Mouse (Mus musculus) bone marrow macrophage, adult 2 months (primary cell): ENCODE measurements around the gene Wasl. TPM values are rescaled to one million over a fixed set of nuclear protein-coding genes. Genes with fewer than 3 reads are reported as not detected.

ENCODE experiments used
- H3K27ac ChIP-seq: 2 replicates; pipeline ENCODE4 v1.5.1; 2012; ENCODE audit warnings: low read depth, low read length; ENCODE audit not compliant: insufficient read depth
- H3K4me1 ChIP-seq: 2 replicates; pipeline ENCODE4 v1.6.1; 2012; ENCODE audit warnings: low read length; ENCODE audit not compliant: control insufficient read depth, insufficient read depth
- H3K4me3 ChIP-seq: 2 replicates; pipeline ENCODE4 v1.5.1; 2012; ENCODE audit warnings: mild to moderate bottlenecking, low read length, moderate library complexity; ENCODE audit not compliant: insufficient read depth
- CTCF ChIP-seq: IDR thresholded peaks from 2 replicates; pipeline ENCODE4 v1.5.1; 2012; ENCODE audit warnings: low read depth, mild to moderate bottlenecking, low read length, moderate library complexity
- POLR2A ChIP-seq: IDR thresholded peaks from 2 replicates; pipeline ENCODE4 v1.6.1; 2012; ENCODE audit warnings: mild to moderate bottlenecking, low read depth, low read length, borderline replicate concordance
- polyA plus RNA-seq: library from polyadenylated mRNA; stranded (reverse); fragments of >200 nt; gene quantifications from 2 replicates; pipeline ENCODE4 v1.2.4, GENCODE M21; 2012; ENCODE audit not compliant: missing spikeins, insufficient read depth, insufficient read length

The Wasl gene
- polyA plus RNA-seq, 1 experiment, result 18.5 TPM

DNA sequence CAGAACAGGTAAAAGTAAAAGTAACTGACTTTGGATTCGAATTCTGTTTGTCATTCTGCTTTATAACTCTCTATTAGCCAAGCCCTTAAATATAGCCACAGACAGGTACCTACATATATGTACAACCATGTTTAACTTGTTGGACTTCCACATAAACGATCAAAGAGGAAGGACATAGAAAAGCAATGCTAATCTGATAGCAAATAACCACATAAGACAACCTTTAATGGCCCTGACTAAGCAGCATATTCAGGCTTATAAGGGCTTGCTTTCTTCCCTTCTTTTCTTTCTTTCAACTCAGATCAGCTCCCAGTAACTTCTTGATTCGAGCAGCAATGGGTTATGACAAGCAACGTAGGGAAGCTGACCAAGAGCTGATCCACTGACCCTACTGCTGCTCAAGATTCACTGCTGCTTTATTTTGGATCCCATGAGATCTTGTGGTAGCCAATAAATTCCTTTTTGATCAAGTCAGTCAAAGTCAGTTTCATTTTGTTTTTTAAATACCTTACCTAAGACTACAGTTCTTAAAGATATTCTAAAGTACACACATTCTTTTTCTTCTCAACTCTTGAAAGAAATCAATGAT lies 17.6 kb downstream of the Wasl start:
- 0 out of 2 replicates have a peak overlapping the region, but pooled peaks have one; percentile 5 for H3K27ac ChIP-seq
- TF ChIP-seq POLR2A, result no peak
- no peak for TF ChIP-seq CTCF
- no peak overlapping the region for H3K4me3 ChIP-seq
- H3K4me1 ChIP-seq, result peaks cover 34% of the 10 kb centered on the region

GRCm38 (mm10) chr6:24645346-24646053 lies 19.3 kb downstream of the Wasl start:
- H3K27ac ChIP-seq, result peak overlapping the region; percentile 74
- H3K4me1 ChIP-seq, result peaks cover 29% of the 10 kb centered on the region
- H3K4me3 ChIP-seq, result peak overlapping the region; percentile 29
- TF ChIP-seq POLR2A (no peak), CTCF (no peak)

- no peak for TF ChIP-seq POLR2A
- TF ChIP-seq CTCF, result no peak
- peaks cover 21% of the 10 kb centered on the region for H3K4me1 ChIP-seq
- no peak overlapping the region for H3K4me3 ChIP-seq
- no peak overlapping the region for H3K27ac ChIP-seq
Observed at GRCm38 (mm10) chr6:24642960-24643359, 21.8 kb downstream of the Wasl start.

DNA sequence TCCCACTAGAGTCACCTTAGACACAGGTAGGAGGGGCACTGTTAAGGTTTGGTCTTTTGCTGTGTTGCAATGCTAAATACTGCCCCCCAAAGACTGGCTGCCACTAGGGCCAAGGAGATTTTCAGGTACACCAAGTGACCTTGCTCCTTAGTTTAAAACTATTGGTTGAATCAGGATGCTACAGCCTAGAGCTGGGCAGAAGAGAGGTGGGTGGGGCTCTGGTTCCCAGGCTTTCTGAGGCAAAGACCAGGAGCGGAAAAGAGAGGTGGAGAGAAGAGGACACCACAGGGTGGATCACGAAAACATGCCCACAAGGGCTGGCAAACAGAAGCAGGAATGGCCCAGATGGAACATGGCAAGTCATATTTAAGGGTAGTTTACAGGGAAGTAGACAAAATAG lies 22.6 kb downstream of the Wasl start:
- no peak for TF ChIP-seq POLR2A
- no peak overlapping the region for H3K27ac ChIP-seq
- no peak overlapping the region for H3K4me3 ChIP-seq
- peaks cover 16% of the 10 kb centered on the region for H3K4me1 ChIP-seq

DNA sequence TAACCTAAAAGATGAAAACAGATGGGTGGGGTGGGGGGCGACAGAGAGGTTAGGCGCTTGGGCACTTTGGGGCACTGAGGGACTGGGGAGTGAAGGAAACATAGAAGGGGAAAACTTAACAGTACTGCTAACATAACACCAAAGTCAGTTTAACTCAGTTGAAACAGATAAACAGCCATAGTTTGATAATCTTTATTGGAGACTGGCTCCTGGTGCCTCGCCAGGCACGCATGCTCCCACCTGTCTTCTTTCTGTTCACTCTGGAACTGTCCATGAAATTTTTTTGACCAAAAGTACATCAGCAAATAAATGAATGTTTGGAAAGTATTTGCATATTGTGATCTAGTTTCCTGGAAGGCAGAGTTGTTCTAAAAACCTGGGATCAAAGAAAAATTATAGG lies 23.5 kb downstream of the Wasl start:
- Histone ChIP-seq H3K4me3 (no peak overlapping the region), H3K27ac (no peak overlapping the region), H3K4me1 (peaks cover 15% of the 10 kb centered on the region)
- TF ChIP-seq POLR2A (no peak), CTCF (no peak)

DNA sequence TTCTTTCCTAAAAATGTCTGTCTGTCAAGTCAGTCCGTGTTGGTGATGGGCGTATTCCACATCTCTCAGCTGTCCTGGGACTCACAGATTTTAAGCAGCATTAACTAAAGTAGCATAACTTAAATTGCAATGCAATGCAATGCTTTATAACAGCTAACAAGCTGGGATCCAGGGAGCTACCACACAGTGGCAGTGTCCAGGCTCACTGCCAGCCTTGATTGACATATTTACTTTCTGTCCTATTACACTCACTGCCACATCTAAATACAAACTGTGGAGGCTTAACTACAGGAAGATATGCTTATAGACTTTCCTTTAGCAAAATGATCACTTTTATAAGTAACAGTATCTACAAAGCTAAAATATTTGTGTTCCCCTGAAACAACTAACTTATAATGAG lies 29.0 kb downstream of the Wasl start:
- H3K4me1 ChIP-seq, result peaks cover 15% of the 10 kb centered on the region
- H3K4me3 ChIP-seq, result no peak overlapping the region
- no peak for TF ChIP-seq POLR2A
- TF ChIP-seq CTCF, result no peak
- no peak overlapping the region for H3K27ac ChIP-seq

- Histone ChIP-seq H3K27ac (no peak overlapping the region), H3K4me1 (peaks cover 15% of the 10 kb centered on the region), H3K4me3 (no peak overlapping the region)
- TF ChIP-seq CTCF (no peak), POLR2A (no peak)
Observed at GRCm38 (mm10) chr6:24634065-24634464, 30.7 kb downstream of the Wasl start.

DNA sequence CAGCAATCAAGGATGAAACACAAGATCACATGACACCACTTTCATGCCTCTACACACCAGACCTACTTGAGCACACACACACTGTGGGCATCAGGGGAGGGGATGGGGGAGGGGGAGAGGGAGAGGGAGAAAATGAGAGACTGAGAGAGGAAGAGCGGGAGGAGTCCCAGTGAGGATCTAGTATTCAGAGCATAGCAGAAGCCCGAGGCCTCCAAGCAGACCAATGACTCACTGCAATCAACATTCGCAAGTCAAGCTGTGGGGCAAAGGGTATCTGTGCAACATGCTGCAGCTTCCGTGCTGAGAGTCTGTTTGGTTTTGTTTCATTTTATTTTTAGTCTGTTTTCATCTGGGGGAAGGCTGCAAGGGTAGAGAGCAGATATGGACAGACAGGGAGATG lies 32.7 kb downstream of the Wasl start:
- peak overlapping the region; percentile 12; the same call in 1 of the 2 replicates for H3K27ac ChIP-seq
- H3K4me1 ChIP-seq, result peaks cover 15% of the 10 kb centered on the region
- no peak for TF ChIP-seq POLR2A
- no peak for TF ChIP-seq CTCF
- H3K4me3 ChIP-seq, result no peak overlapping the region

GRCm38 (mm10) chr6:24628499-24628898 lies 36.3 kb downstream of the Wasl start:
- no peak overlapping the region for H3K4me3 ChIP-seq

GRCm38 (mm10) chr6:24627586-24628030 lies 37.2 kb downstream of the Wasl start:
- TF ChIP-seq POLR2A (no peak), CTCF (no peak)
- Histone ChIP-seq H3K4me3 (no peak overlapping the region), H3K4me1 (peaks cover 5% of the 10 kb centered on the region), H3K27ac (no peak overlapping the region)

More at GRCm38 (mm10) chr6:24628499-24628898, 36.3 kb downstream of the Wasl start:
- Histone ChIP-seq H3K4me1 (peaks cover 10% of the 10 kb centered on the region), H3K27ac (no peak overlapping the region)
- no peak for TF ChIP-seq POLR2A
- no peak for TF ChIP-seq CTCF
